Mouse (Mus musculus) Patski (cell line): Measurements from ENCODE around the gene Gm38392. TPM values are rescaled to one million over a fixed set of nuclear protein-coding genes. Genes with fewer than 3 reads are reported as not detected.
A peak's percentile ranks its signal among the peaks of the same experiment; 100 is the strongest.

Experiments used
- ATAC-seq: fragments of 100-300 bp; one replicate; pipeline ENCODE4 v1.8.0; 2021
- CTCF ChIA-PET: fragments of 350-600 bp; sonication (Branson Sonifier 250); formaldehyde crosslinking; loops from one replicate; lab custom pipeline; 2022; ENCODE audit warnings: inconsistent platforms; lab: Charles Lee
- POLR2A ChIA-PET: fragments of 350-600 bp; sonication (Branson Sonifier 250); formaldehyde crosslinking; loops from one replicate; lab custom pipeline; 2022; ENCODE audit warnings: antibody characterized with exemption, inconsistent platforms; lab: Charles Lee
- DNase-seq: peaks from one replicate; pipeline ENCODE4 v3.0.0-alpha.2; 2011; ENCODE audit warnings: low read depth, low spot score
- H3K27me3 ChIP-seq: fragments of 371-371 bp; one replicate; pipeline ENCODE4 v1.5.1; 2021
- CTCF ChIP-seq: fragments of 100-300 bp; IDR thresholded peaks from one replicate; pipeline ENCODE4 v1.5.1; 2021
- in situ Hi-C: fragments of 300-500 bp; cut with MboI; formaldehyde crosslinking; loops from 3 replicates; pipeline ENCODE4 v1.11.1; 2018; ENCODE audit warnings: low pct_unique_long_range_greater_than_20kb, mixed read lengths
- polyA plus RNA-seq: library from polyadenylated mRNA; unstranded; gene quantifications from one replicate; pipeline ENCODE4 v1.2.3, GENCODE M21; 2021

Gm38392 gene
- 0.19 TPM for polyA plus RNA-seq

- no peak for DNase-seq
- no peak for TF ChIP-seq CTCF
- CTCF ChIA-PET: interaction anchor here (1.1 kb wide), 1 partner anchor 41 kb away, joined by 4 read pairs; no protein-coding TSS in a partner anchor
- H3K27me3 ChIP-seq: no peaks in the 10 kb centered on the region
- POLR2A ChIA-PET: interaction anchor here (1.0 to 1.1 kb wide), 2 partner anchors 9 to 10 kb away, joined by 3 to 4 read pairs; partner anchors contain the start of genes Cct3 and Tsacc
- no peak for ATAC-seq
- in situ Hi-C loops: no loop called here
Observed at GRCm38 (mm10) chr3:88287110-88287509, at the start of gene Gm38392. Gene Gm38392, minus strand, starts transcription at chr3:88287210.

GRCm38 (mm10) chr3:88336058-88337013, 49.3 kb upstream of the Gm38392 start, which contains the start of the genes Tmem79 and Smg5:
Gene Tmem79, minus strand, starts transcription at chr3:88336148.
Gene Smg5, plus strand, starts transcription at chr3:88336260.
- POLR2A ChIA-PET: interaction anchor here (0.6 to 4.7 kb wide), 12 partner anchors 11 to 194 kb away, joined by 3 to 27 read pairs (median 4); partner anchors contain the start of genes Cct3, Glmp and Tsacc

GRCm38 (mm10) chr3:88335436-88336053, 48.5 kb upstream of the Gm38392 start:
- DNase-seq (no peak), ATAC-seq (peak; percentile 70)
- in situ Hi-C loops: no loop called here
- POLR2A ChIA-PET: interaction anchor here (0.6 to 4.7 kb wide), 9 partner anchors 10 to 195 kb away, joined by 3 to 27 read pairs (median 3); partner anchors contain the start of gene Glmp
- no peak for TF ChIP-seq CTCF
- H3K27me3 ChIP-seq: no peaks in the 10 kb centered on the region
- CTCF ChIA-PET: interaction anchor here (1.1 to 2.4 kb wide), 3 partner anchors 12 to 15 kb away, joined by 3 to 9 read pairs (median 6); no protein-coding TSS in a partner anchor

More at GRCm38 (mm10) chr3:88336058-88337013, 49.3 kb upstream of the Gm38392 start, which contains the start of the genes Tmem79 and Smg5:
- in situ Hi-C loops: no loop called here
- H3K27me3 ChIP-seq: no peaks in the 10 kb centered on the region
- no peak for TF ChIP-seq CTCF
- DNase-seq: peak; percentile 93
- ATAC-seq: peak; percentile 76
- CTCF ChIA-PET: interaction anchor here (1.1 to 2.4 kb wide), 4 partner anchors 11 to 186 kb away, joined by 3 to 9 read pairs (median 4); no protein-coding TSS in a partner anchor

GRCm38 (mm10) chr3:88334902-88335435, 48.0 kb upstream of the Gm38392 start:
- no peak for ATAC-seq
- POLR2A ChIA-PET: interaction anchor here (0.7 to 4.7 kb wide), 4 partner anchors 10 to 158 kb away, joined by 3 to 27 read pairs (median 4); partner anchors contain the start of gene Glmp
- in situ Hi-C loops: no loop called here
- CTCF ChIA-PET: interaction anchor here (1.1 to 1.9 kb wide), 3 partner anchors 12 to 132 kb away, joined by 3 to 9 read pairs (median 4); no protein-coding TSS in a partner anchor
- TF ChIP-seq CTCF: no peak
- no peaks in the 10 kb centered on the region for H3K27me3 ChIP-seq
- DNase-seq: no peak

- POLR2A ChIA-PET: interaction anchor here (0.6 to 4.7 kb wide), 3 partner anchors 9 to 69 kb away, joined by 4 to 27 read pairs (median 4); partner anchors contain the start of gene Glmp
- CTCF ChIA-PET: interaction anchor here (1.5 to 1.9 kb wide), 2 partner anchors 13 to 133 kb away, joined by 4 to 9 read pairs; no protein-coding TSS in a partner anchor
- ATAC-seq: no peak
- in situ Hi-C loops: no loop called here
- H3K27me3 ChIP-seq: no peaks in the 10 kb centered on the region
- no peak for DNase-seq
- TF ChIP-seq CTCF: no peak
Observed at GRCm38 (mm10) chr3:88334029-88334658, 47.1 kb upstream of the Gm38392 start.

- in situ Hi-C loops: no loop called here
- TF ChIP-seq CTCF: no peak
- no peaks in the 10 kb centered on the region for H3K27me3 ChIP-seq
- no peak for DNase-seq
- no peak for ATAC-seq
- ChIA-PET CTCF (interaction anchor here (1.2 to 2.9 kb wide), 4 partner anchors 10 to 125 kb away, joined by 3 to 19 read pairs (median 5); no protein-coding TSS in a partner anchor), POLR2A (interaction anchor here (0.8 to 0.9 kb wide), 2 partner anchors 21 to 182 kb away, joined by 3 read pairs; no protein-coding TSS in a partner anchor)
Observed at GRCm38 (mm10) chr3:88331282-88331681, 44.3 kb upstream of the Gm38392 start.

- in situ Hi-C loops: no loop called here
- no peak for TF ChIP-seq CTCF
- H3K27me3 ChIP-seq: no peaks in the 10 kb centered on the region
- DNase-seq (no peak), ATAC-seq (no peak)
- POLR2A ChIA-PET: no interaction called here
- CTCF ChIA-PET: interaction anchor here (1.0 kb wide), 1 partner anchor 21 kb away, joined by 3 read pairs; no protein-coding TSS in a partner anchor
Observed at GRCm38 (mm10) chr3:88328956-88329355, 41.9 kb upstream of the Gm38392 start.

- no peak for TF ChIP-seq CTCF
- CTCF ChIA-PET: interaction anchor here (0.8 to 1.9 kb wide), 4 partner anchors 9 to 173 kb away, joined by 3 to 5 read pairs (median 4); no protein-coding TSS in a partner anchor
- peak; percentile 70 for ATAC-seq
- in situ Hi-C loops: loop anchor here (25.0 kb wide), 1 partner anchor 1687 kb away; no protein-coding TSS in a partner anchor
- peak; percentile 64 for DNase-seq
- no peaks in the 10 kb centered on the region for H3K27me3 ChIP-seq
- POLR2A ChIA-PET: interaction anchor here (0.5 to 4.0 kb wide), 6 partner anchors 9 to 1996 kb away, joined by 3 to 27 read pairs (median 5); partner anchors contain the start of genes Smg5 and Tmem79
Observed at GRCm38 (mm10) chr3:88324951-88325405, 38.0 kb upstream of the Gm38392 start, which contains the start of gene Glmp. Gene Glmp, plus strand, starts transcription at chr3:88325023.
